Mouse (Mus musculus): ENCODE data around the gene Sp110.
"Not testable (repeated sequence)": the region's sequence is repeated elsewhere in the genome, so short reads cannot be mapped to it uniquely, and the experiment has no call there.

GRCm38 (mm10) chr1:85615096-85615495 lies 16.5 kb upstream of the Sp110 start:
- not testable (repeated sequence) for TF ChIP-seq CTCF (IDR thresholded peaks at IDR 0.05); POLR2A (IDR thresholded peaks at IDR 0.05; ENCODE audit: insufficient read depth, low read depth, low read length); EP300 (IDR thresholded peaks at IDR 0.05; ENCODE audit: insufficient read depth, low read depth, low read length)

Data from heart, adult 2 months (tissue).